Mouse (Mus musculus) adrenal gland, postnatal 14 days (tissue): ENCODE measurements around the gene Spn. TPM values are rescaled to one million over a fixed set of nuclear protein-coding genes. Genes with fewer than 3 reads are reported as not detected.
A peak's percentile ranks its signal among the peaks of the same experiment; 100 is the strongest.

Source experiments
- DNase-seq: peaks from one replicate; pipeline ENCODE4 v3.0.0; 2021; ENCODE audit warnings: mixed read lengths
- total RNA-seq: library from RNA; stranded (reverse); gene quantifications from 2 replicates; pipeline ENCODE4 v1.2.3, GENCODE M21; 2021

Spn gene
- total RNA-seq, 1 experiment from 2014 or later: 1.4 TPM

GRCm38 (mm10) chr7:127140623-127141404 is 3.2 kb upstream of the Spn start:
- DNase-seq: no peak

- no peak for DNase-seq
These were observed 1.9 kb upstream of the Spn start for GRCm38 (mm10) chr7:127139562-127139961.

- DNase-seq: no peak
These were observed 1.5 kb upstream of the Spn start for GRCm38 (mm10) chr7:127139100-127139499.

GRCm38 (mm10) chr7:127136181-127137071 is 1.2 kb downstream of the Spn start:
- no peak for DNase-seq

- no peak for DNase-seq
These were observed 2.7 kb downstream of the Spn start for GRCm38 (mm10) chr7:127134821-127135447.

- DNase-seq: no peak
These were observed 4.5 kb downstream of the Spn start for GRCm38 (mm10) chr7:127133125-127133524.

GRCm38 (mm10) chr7:127129638-127130037 is 8.0 kb downstream of the Spn start:
- peak; percentile 44 for DNase-seq

GRCm38 (mm10) chr7:127121911-127122270 is 15.7 kb downstream of the Spn start, which contains the start of gene Qprt:
Gene Qprt (minus strand): TSS chr7:127122226.
- no peak for DNase-seq

GRCm38 (mm10) chr7:127121061-127121910 is 16.3 kb downstream of the Spn start:
- no peak for DNase-seq

GRCm38 (mm10) chr7:127118671-127119445 is 18.8 kb downstream of the Spn start:
- no peak for DNase-seq

- DNase-seq: peak; percentile 61
These were observed 19.7 kb downstream of the Spn start for GRCm38 (mm10) chr7:127117948-127118347.

GRCm38 (mm10) chr7:127116331-127116935 is 21.2 kb downstream of the Spn start:
- DNase-seq: no peak

GRCm38 (mm10) chr7:127114920-127115319 is 22.7 kb downstream of the Spn start:
- DNase-seq: no peak

- no peak for DNase-seq
These were observed 23.9 kb downstream of the Spn start for GRCm38 (mm10) chr7:127113614-127114259.

- DNase-seq: no peak
These were observed 24.6 kb downstream of the Spn start for GRCm38 (mm10) chr7:127112921-127113597.

GRCm38 (mm10) chr7:127112251-127112841 is 25.3 kb downstream of the Spn start:
- no peak for DNase-seq

- peak; percentile 78 for DNase-seq
These were observed 26.2 kb downstream of the Spn start for GRCm38 (mm10) chr7:127111461-127111860.

- DNase-seq: peak; percentile 85
These were observed 27.2 kb downstream of the Spn start for GRCm38 (mm10) chr7:127110239-127111007.
